Mouse (Mus musculus) ES-E14 (cell line): ENCODE results near the gene Myo1g. TPM values are rescaled to one million over a fixed set of nuclear protein-coding genes. Genes with fewer than 3 reads are reported as not detected.

ENCODE experiments used
- DNase-seq: peaks from one replicate; pipeline ENCODE4 v3.0.0-alpha.2; 2013; ENCODE audit warnings: low read depth, low spot score
- H3K27ac ChIP-seq: 2 replicates; pipeline ENCODE4 v1.5.1; 2012; ENCODE audit warnings: low read depth, mild to moderate bottlenecking, low read length, moderate library complexity, mixed read lengths; ENCODE audit not compliant: poor library complexity, insufficient read depth, severe bottlenecking
- H3K36me3 ChIP-seq: 2 replicates; pipeline ENCODE4 v1.6.1; 2012; ENCODE audit warnings: mild to moderate bottlenecking, low read length, moderate library complexity, mixed read lengths; ENCODE audit not compliant: control insufficient read depth, poor library complexity, insufficient read depth, severe bottlenecking
- H3K4me1 ChIP-seq, 2 experiments: fragments of 150-350 bp in 1 of 2; sonication (generic) in 1 of 2; 2 replicates each; pipeline ENCODE4 v1.6.1; 2012; ENCODE audit warnings: low read length in 2 of 2, mild to moderate bottlenecking in 1 of 2, mixed read lengths in 1 of 2; ENCODE audit not compliant: control insufficient read depth in 2 of 2, insufficient read depth in 2 of 2, poor library complexity in 1 of 2
- H3K4me3 ChIP-seq, 2 experiments: fragments of 150-350 bp in 1 of 2; sonication (generic) in 1 of 2; 2 replicates each; pipeline ENCODE4 v1.5.1; 2012; ENCODE audit warnings: low read length in 2 of 2, low read depth in 1 of 2, mild to moderate bottlenecking in 1 of 2, mixed read lengths in 1 of 2; ENCODE audit not compliant: insufficient read depth in 1 of 2, poor library complexity in 1 of 2, severe bottlenecking in 1 of 2
- H3K9ac ChIP-seq: 2 replicates; pipeline ENCODE4 v1.6.1; 2012; ENCODE audit warnings: low read depth, mild to moderate bottlenecking, low read length, mixed read lengths; ENCODE audit not compliant: poor library complexity, insufficient read depth, severe bottlenecking
- H3K9me3 ChIP-seq: fragments of 150-350 bp; sonication (generic); 2 replicates; pipeline ENCODE4 v1.6.1; 2012; ENCODE audit warnings: low read depth, mild to moderate bottlenecking, low read length; ENCODE audit not compliant: control insufficient read depth, insufficient read depth
- CHD2 ChIP-seq: IDR thresholded peaks from 2 replicates; pipeline ENCODE4 v1.6.1; 2014; ENCODE audit warnings: mild to moderate bottlenecking, low read depth, low read length, inconsistent platforms
- HCFC1 ChIP-seq: IDR thresholded peaks from 2 replicates; pipeline ENCODE4 v1.6.1; 2012; ENCODE audit warnings: low read length, inconsistent platforms, borderline replicate concordance; ENCODE audit not compliant: insufficient read depth
- MAFK ChIP-seq: IDR thresholded peaks from 2 replicates; pipeline ENCODE4 v1.6.1; 2014; ENCODE audit warnings: mild to moderate bottlenecking, low read depth, low read length, inconsistent platforms; ENCODE audit not compliant: insufficient read depth
- ZC3H11A ChIP-seq: IDR thresholded peaks from 2 replicates; pipeline ENCODE4 v1.6.1; 2012; ENCODE audit warnings: low read depth, mild to moderate bottlenecking, inconsistent platforms, low read length, borderline replicate concordance
- ZNF384 ChIP-seq: IDR thresholded peaks from 2 replicates; pipeline ENCODE4 v1.6.1; 2012; ENCODE audit warnings: low read depth, low read length, inconsistent platforms
- in situ Hi-C, 2 experiments: fragments of 600-800 bp; cut with MboI; formaldehyde crosslinking; loops; one replicate each; pipeline ENCODE4 v1.15.1; 2025; ENCODE audit warnings: low sequenced_read_pairs in 2 of 2, inconsistent platforms in 1 of 2; ENCODE audit not compliant: unreplicated experiment in 2 of 2
- total RNA-seq: library from RNA; depleted of rRNA; stranded (reverse); fragments of 300-350 nt; gene quantifications from 2 replicates; pipeline ENCODE4 v1.2.3, GENCODE M21; 2012

The Myo1g gene
- total RNA-seq, 1 experiment = 11.6 TPM

- no peak for TF ChIP-seq CHD2
- TF ChIP-seq HCFC1 = no peak
- TF ChIP-seq ZC3H11A = no peak
- TF ChIP-seq ZNF384 = no peak
- no peak for TF ChIP-seq MAFK
- H3K9me3 ChIP-seq = no peaks in the 10 kb centered on the region
- no peaks in the 10 kb centered on the region for H3K36me3 ChIP-seq
- peak overlapping the region; percentile 88 to 92 for H3K4me3 ChIP-seq
- H3K27ac ChIP-seq = peak overlapping the region; percentile 87
- H3K4me1 ChIP-seq = peaks cover 3 to 7% of the 10 kb centered on the region in 2 experiments; a peak in 2 of 4 replicates
- in situ Hi-C loops = no loop called here
- no peak for DNase-seq
- peak overlapping the region; percentile 88 for H3K9ac ChIP-seq
These were observed 26.4 kb upstream of the Myo1g start for GRCm38 (mm10) chr11:6547037-6547680.

DNA sequence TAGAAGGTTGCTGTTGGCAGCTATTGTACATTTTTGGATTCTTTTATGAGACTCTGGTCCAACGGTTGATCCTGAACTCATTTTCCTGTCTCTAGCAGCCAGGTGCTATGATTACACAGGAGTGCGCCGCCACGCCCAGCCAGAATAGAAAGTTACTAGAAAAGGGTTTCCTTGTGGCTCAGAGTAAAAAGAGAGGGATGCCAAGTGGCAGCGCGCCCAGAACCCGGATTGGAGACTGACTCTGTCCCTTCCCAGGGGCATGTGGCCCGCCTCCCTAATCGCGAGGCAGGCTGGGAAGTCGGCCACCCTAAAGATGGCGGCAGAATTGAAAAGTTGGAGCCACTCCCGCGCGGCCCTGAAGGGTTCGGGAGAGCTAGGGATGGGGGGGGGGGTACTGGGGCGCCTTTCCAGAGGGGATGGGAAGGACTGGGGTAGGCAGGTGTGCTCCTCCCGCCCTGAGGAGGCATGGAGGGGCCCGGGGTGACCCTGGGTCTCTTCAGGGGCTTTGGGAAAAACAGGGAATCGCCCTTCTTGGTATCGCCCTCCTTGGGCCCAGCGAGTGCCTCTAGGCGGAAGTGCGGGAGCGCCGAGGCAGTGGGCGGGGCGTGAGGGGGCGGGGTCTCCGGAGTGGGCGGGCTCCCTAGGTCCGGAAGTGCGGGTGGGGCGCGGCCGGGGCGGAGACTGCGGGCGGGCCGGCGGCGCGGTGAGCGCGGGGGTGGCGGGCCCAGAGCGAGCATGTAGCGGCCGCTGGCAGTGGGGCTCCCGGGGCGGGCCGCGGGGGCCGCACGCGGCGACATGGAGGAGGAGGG, 25.6 kb upstream of the Myo1g start, which contains the start of gene Ccm2:
Gene Ccm2, plus strand, starts transcription at position 683 of the 809 bp plus-strand sequence.
- H3K9ac ChIP-seq = peak within 1 kb of the TSS; percentile 98
- no peaks in the 10 kb centered on the region for H3K9me3 ChIP-seq
- H3K4me1 ChIP-seq = peaks cover 3 to 7% of the 10 kb centered on the region in 2 experiments; a peak in 2 of 4 replicates
- H3K36me3 ChIP-seq = no peaks in the 10 kb centered on the region
- peak within 1 kb of the TSS; percentile 100 for H3K27ac ChIP-seq
- peak within 1 kb of the TSS; percentile 88 to 92 for H3K4me3 ChIP-seq
- in situ Hi-C loops = no loop called here
- peak; percentile 90 for DNase-seq
- TF ChIP-seq ZC3H11A (no peak), HCFC1 (peak; percentile 53; the same call in 1 of the 2 replicates)

GRCm38 (mm10) chr11:6545857-6546192, 25.1 kb upstream of the Myo1g start:
- peak overlapping the region; percentile 100 for H3K27ac ChIP-seq
- no peaks in the 10 kb centered on the region for H3K36me3 ChIP-seq
- no peak for TF ChIP-seq HCFC1
- TF ChIP-seq ZNF384 = peak; percentile 62
- no peak for TF ChIP-seq CHD2
- H3K9ac ChIP-seq = peak overlapping the region; percentile 98
- peaks cover 3 to 7% of the 10 kb centered on the region in 2 experiments; a peak in 2 of 4 replicates for H3K4me1 ChIP-seq
- H3K4me3 ChIP-seq = peak overlapping the region; percentile 88 to 92
- no peaks in the 10 kb centered on the region for H3K9me3 ChIP-seq
- no peak for DNase-seq
- in situ Hi-C loops = no loop called here

DNA sequence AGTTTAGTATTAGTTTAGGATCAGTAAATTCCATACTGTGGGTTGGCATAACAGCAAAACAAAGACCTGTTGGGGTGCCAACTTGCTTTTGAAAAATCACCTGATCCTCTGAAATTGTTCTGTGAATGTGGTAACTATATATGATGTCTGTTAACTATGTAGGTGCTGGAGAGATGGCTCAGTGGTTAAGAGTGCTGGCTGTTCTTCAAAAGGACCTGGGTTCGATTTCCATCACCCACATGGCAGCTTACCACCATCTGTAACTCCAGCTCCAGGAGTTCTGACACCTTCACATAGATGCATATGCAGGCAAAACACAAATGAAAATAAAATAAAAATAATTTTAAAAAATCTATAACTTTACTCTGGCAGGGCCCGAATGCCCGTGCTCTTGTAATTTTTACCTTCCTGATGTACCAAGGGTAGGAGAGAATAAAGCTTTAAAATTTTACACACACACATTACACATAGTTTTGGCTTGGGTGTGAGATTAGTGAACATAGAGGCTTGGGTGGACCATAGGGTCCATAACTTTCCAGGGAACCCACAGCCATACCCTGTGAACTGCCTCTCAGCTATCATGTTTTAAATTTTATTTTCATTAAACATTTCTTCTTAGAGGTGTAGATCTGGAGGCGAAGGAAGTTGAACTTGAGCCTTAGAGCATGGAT, 24.6 kb upstream of the Myo1g start:
- in situ Hi-C loops = no loop called here
- Histone ChIP-seq H3K27ac (peak overlapping the region; percentile 100; the same call in 1 of the 2 replicates), H3K9me3 (no peaks in the 10 kb centered on the region), H3K4me1 (peaks cover 3 to 7% of the 10 kb centered on the region in 2 experiments; a peak in 2 of 4 replicates), H3K9ac (peak overlapping the region; percentile 59; the same call in 1 of the 2 replicates), H3K36me3 (no peaks in the 10 kb centered on the region), H3K4me3 (peak overlapping the region; percentile 88 to 92; a peak in 2 of 4 replicates)
- no peak for DNase-seq
- no peak for TF ChIP-seq MAFK
- TF ChIP-seq CHD2 = no peak
- TF ChIP-seq HCFC1 = no peak
- no peak for TF ChIP-seq ZC3H11A
- no peak for TF ChIP-seq ZNF384
